Mouse (Mus musculus) lung, adult 2 months (tissue): ENCODE data around the gene Uvrag.

Experiments used
- CTCF ChIP-seq: fragments of 200-500 bp; IDR thresholded peaks from 2 replicates; pipeline ENCODE4 v1.5.1; 2011; ENCODE audit warnings: mild to moderate bottlenecking, low read length, control low read depth; ENCODE audit not compliant: insufficient read depth
- POLR2A ChIP-seq: fragments of 200-500 bp; IDR thresholded peaks from 2 replicates; pipeline ENCODE4 v1.6.1; 2011; ENCODE audit warnings: low read depth, mild to moderate bottlenecking, control low read depth, low read length, borderline replicate concordance; ENCODE audit errors: extremely low read depth

DNA sequence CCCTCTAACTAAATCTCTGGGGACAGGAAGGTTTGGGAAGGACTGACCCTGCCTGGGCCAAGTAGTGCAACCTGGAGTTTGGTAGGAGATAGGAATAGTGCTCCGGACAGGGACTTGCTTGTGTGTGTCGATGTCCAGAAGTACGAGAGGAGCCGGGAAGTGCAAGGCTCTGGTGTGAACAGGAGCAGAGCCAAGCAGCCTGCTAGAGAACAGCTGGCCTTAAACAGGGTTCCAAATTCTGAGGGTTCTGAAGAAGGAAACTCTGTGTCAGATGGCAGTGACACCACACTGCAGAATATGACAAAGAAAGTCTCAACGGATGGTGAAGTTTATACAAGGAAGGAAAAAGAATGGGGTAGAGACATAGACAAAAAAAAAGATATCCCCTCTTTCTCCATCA, 223.5 kb downstream of the Uvrag start:
- no peak for TF ChIP-seq CTCF
- no peak for TF ChIP-seq POLR2A
